Mouse (Mus musculus) cerebellum, adult (tissue): ENCODE results near the gene Hoxd9.

Experiments
- ATAC-seq: cut with Nextera tagmentation; 2 replicates; pipeline ENCODE4 v1.9.2; 2017; ENCODE audit warnings: mild to moderate bottlenecking, moderate library complexity, mixed read lengths; ENCODE audit not compliant: insufficient number of reproducible peaks, low FRiP score, low TSS enrichment

The Hoxd9 gene

DNA sequence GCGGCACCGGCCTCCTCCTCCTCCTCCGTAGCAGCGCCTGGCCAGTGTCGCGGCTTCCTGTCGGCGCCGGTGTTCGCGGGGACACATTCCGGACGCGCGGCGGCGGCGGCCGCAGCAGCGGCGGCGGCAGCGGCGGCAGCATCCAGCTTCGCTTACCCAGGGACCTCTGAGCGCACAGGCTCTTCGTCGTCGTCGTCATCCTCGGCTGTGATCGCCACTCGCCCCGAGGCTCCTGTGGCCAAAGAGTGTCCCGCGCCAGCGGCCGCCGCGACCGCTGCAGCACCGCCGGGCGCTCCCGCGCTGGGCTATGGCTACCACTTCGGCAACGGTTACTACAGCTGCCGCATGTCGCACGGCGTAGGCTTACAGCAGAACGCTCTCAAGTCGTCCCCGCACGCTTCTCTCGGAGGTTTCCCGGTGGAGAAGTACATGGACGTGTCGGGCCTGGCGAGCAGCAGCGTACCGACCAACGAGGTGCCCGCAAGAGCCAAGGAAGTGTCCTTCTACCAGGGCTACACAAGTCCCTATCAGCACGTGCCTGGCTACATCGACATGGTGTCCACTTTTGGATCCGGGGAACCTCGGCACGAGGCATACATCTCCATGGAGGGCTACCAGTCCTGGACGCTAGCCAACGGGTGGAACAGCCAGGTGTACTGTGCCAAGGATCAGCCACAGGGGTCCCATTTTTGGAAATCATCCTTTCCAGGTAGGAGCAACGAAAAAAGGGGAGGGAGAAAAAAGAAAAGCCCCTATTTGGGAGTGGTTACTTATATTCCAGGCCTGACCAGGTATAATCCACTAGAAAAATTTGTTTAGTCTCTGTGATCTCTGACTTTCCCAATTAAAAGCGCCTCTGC lies 28.9 kb upstream of the Hoxd9 start:
- ATAC-seq: no peak

GRCm38 (mm10) chr2:74669230-74669578 lies 28.3 kb upstream of the Hoxd9 start:
- no peak for ATAC-seq

GRCm38 (mm10) chr2:74669650-74670235 lies 27.8 kb upstream of the Hoxd9 start:
- no peak for ATAC-seq

DNA sequence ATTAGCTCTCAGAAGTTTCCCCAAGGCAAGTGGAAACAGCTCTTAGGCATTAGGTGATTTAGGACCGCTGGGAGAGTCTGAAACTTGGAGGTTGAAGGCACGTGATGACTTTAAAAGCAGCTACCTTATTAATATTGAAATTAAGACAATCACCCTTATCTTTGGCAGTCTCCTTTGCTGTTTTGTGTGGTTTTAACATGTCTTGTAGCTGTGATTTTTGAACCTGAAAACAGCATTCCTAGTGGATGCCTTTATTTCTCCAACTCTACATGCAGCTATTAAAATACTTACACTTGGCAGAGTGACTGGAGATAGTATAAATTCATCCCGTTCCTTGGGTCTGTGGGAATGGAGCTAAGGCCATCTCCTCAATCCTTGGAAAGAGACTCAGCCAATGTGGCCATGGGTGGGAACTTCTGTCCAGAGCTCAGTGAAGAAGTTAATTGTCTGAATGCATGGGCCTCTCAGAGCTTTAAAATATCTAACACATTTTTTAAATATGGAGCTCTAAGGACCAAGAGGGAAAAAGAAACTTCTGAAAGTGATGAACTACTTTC lies 26.8 kb upstream of the Hoxd9 start:
- no peak for ATAC-seq

- ATAC-seq: no peak
Observed at GRCm38 (mm10) chr2:74671847-74672246, 25.7 kb upstream of the Hoxd9 start.

DNA sequence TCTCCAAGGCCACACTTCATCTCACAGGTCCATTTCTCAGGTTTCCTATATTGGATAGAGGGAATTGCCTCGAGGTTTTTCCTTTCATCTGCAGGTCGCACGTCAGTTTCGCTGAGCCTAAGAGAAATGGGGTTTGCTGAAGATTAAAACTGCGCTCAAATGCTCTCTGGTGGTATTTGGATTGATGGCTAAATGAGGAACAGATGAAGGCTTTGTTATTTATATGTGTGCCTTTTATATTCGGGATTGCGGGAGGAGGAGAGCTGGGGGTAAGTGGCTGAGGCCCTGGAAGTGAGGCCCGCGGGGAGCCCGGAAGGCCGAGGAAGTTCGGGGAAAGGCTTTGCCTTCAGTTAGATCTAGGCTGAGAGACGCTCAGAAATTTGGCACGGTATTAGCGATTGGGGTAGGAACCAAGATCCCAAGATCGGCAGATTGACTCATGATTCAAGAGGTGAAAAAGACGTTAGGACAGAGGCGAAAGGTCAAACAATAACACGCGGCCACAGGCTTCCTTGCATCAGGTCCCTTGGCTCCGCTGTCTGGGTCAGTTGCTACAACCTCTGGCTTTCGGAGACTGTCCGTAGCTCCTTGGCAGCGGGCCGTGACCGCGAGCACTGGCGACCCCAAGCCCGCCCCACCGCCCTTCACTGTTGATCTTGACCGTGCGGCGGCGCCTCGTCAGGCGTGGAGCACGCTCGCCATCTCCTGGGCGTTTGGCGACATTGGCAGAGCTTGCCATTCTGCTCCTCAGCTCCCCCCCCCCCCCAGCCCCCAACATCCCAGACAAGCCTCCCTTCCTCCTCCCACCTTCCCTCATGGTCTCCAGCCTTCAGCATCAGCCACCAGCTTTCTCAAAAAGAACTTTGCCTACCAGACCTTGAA lies 24.8 kb upstream of the Hoxd9 start:
- ATAC-seq: no peak; the same call in 1 of the 2 replicates

- no peak for ATAC-seq
Observed at GRCm38 (mm10) chr2:74673835-74674425, 23.6 kb upstream of the Hoxd9 start.

DNA sequence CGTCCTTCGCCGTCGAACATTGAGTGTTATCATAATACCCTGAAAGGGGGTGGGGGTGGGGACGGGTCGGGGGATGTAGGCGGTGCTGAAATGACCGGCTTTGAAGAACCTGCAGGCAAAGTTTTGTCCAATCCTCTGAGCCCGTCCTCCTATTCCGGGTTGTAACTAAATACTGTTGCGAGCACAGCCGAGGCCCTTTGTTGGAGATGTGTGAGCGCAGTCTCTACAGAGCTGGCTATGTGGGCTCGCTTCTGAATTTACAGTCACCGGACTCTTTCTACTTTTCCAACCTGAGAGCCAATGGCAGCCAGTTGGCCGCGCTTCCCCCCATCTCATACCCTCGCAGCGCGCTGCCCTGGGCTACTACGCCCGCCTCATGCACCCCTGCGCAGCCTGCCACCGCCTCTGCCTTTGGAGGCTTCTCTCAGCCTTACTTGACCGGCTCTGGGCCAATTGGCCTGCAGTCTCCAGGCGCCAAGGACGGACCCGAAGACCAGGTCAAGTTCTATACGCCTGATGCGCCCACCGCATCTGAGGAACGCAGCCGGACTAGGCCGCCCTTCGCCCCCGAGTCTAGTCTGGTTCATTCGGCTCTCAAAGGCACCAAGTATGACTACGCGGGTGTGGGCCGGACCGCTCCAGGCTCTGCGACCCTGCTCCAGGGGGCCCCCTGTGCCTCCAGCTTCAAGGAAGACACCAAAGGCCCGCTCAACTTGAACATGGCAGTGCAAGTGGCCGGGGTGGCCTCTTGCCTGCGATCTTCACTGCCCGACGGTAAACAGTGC lies 22.5 kb upstream of the Hoxd9 start, which contains the start of gene Hoxd12:
Gene Hoxd12, plus strand, starts transcription at position 133 of the 785 bp plus-strand sequence.
- ATAC-seq: no peak

DNA sequence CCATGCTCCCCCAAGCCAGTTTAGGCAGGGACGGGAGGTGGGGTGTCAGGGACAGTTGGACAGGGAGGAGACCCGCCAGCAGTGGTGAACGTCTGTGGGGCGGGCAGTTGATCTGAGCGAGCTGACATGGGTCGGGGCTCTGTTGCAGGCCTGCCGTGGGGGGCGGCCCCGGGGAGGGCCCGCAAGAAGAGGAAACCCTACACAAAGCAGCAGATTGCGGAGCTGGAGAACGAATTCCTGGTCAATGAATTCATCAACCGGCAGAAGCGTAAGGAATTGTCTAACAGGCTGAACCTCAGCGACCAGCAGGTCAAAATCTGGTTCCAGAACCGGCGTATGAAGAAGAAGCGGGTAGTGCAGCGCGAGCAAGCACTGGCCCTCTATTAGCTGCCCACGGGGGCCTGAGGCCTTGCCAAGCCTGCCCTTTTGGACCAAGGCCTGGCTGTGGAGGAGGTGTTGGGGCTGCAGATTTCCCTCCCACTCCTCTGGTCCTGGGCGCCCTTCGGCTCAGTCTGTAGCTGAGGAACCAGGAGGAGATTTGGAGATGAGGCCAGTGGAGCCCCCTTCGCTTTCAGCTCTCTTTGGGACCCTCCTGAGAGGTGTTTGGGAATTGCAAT lies 21.8 kb upstream of the Hoxd9 start:
- ATAC-seq: no peak

DNA sequence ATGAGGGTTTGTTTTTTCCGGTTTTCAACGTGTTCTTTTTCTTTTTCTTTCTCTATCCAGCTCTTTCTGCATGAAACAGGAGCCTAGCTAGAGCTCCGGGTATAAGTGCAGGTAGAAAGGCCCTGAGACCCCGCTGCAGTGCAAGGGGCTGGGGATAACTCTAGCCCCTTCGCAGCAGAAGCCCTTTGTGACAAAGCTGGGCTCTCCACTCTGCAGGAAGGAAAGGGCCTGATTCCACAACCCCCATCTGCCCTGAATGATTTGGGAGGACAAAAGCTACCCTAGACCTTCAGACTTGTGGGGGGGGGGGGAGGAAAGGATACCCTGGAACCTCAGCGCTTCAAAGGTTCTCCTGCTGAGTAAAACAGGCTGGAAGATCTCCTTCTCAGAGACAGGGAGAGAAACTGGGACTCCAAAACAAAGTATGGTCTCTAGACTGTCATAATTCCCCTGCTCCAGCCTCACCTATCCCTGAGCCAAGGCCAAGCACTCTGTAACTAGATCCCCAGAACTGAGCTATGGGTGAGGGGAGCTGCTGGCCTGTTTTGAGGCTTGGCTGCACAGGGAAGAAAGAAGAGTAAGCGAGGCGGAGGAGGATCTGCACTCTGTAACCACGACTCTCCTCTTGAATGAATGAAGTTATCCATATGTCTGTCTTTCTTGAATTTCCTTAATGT lies 21.0 kb upstream of the Hoxd9 start:
- no peak for ATAC-seq

DNA sequence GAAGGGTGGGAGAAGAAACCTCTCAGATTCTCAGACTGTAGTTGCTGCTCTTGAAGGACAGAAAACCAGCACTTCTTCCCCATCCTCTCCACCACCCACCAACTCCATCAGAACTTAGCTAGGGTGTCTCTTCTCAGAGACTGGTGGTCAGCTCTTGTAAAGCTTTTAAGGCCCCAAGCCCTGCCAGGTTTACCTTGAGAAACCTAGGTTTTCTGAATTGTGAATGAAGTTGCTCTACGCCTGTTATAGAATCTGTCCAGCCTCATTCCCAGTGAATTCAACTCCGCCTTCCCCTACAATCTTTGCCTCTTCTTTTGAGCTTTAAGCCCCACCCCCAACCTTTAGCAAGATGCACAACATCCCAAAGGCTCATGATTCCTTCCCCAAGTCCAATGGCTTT lies 20.4 kb upstream of the Hoxd9 start:
- no peak for ATAC-seq

GRCm38 (mm10) chr2:74678891-74679595 lies 18.5 kb upstream of the Hoxd9 start, which contains the start of gene Hoxd11:
Gene Hoxd11 (plus strand): TSS chr2:74679557.
- no peak for ATAC-seq

GRCm38 (mm10) chr2:74679596-74679971 lies 17.9 kb upstream of the Hoxd9 start:
- ATAC-seq: no peak

DNA sequence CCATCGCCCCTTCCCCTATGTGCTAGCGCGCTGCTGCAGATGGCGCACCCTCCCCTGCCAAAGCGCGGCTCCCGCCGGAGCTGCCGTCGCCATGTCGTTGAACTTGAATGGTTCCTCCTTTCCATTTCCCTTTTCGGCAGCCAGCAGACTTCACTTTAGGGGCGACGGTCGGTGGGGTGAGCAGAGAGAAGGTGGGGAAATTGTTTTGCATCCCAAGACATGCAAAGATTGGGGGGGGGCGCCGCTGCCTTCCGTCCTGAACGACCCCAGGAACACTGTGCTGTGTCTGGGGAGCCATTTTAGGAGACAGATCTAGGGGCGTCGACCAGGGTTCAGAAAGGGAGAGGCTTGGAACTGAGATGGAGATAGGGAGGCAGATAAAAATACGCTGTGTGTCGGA lies 17.5 kb upstream of the Hoxd9 start:
- ATAC-seq: no peak

- ATAC-seq: no peak
Observed at GRCm38 (mm10) chr2:74680561-74681398, 16.7 kb upstream of the Hoxd9 start.

- no peak for ATAC-seq
Observed at GRCm38 (mm10) chr2:74681594-74682531, 15.7 kb upstream of the Hoxd9 start.
